Mouse (Mus musculus) testis, adult 2 months (tissue): ENCODE data around the gene Abcb6.

ENCODE experiments used
- CTCF ChIP-seq: fragments of 200-500 bp; IDR thresholded peaks from 2 replicates; pipeline ENCODE4 v1.5.1; 2012; ENCODE audit warnings: low read depth, mild to moderate bottlenecking, inconsistent platforms, low read length, moderate library complexity; ENCODE audit not compliant: control insufficient read depth, insufficient read depth, insufficient replicate concordance
- POLR2A ChIP-seq: fragments of 200-500 bp; IDR thresholded peaks from 2 replicates; pipeline ENCODE4 v1.6.1; 2012; ENCODE audit warnings: low read depth, mild to moderate bottlenecking, inconsistent platforms, low read length, moderate library complexity; ENCODE audit not compliant: control insufficient read depth

- no peak for TF ChIP-seq POLR2A
- TF ChIP-seq CTCF = no peak
Observed at GRCm38 (mm10) chr1:75221538-75221937, 41.3 kb upstream of the Abcb6 start.
